Mouse (Mus musculus): ENCODE measurements around the gene Vsig2.

Vsig2 gene

DNA sequence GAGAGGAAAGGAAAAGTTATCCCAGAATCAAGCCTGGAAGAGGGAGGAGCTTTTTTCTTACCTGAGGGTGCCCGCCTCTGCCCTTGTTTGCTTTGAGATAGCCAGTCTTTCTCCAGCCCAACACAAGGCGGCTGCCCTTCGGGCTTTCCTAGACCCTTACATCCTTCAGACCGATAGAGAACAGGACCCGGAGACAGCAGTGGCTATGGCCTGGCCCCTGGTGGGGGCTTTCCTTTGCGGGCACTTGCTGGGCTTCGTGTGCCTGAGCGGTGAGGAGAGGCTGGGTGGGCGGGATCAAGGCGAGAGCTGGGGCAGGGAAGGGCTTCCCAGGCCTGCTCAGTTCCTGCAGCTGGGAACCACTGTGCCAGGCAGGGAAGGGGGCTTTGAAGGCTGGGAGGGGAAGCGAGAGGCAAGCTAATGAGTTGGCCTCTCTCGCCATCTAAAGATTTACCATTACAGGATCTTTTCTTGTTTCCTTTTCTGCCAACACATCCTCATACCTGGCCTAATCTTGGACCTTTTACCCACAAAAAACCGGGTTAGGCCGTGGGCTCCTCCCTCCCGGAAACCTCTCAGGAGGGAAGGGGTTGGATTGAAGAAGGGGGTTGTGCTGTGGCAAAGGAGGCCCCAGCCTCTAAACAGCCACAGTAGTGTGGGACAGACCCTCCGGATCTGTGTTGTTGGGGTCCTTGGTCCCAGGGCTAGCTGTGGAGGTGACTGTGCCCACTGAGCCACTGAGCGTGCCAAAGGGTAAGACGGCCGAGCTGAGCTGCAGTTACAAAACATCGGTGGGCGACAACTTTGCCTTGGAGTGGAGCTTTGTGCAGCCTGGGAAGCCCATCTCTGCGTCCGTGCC lies at the start of gene Vsig2:
Vsig2 (plus strand) TSS at position 86 of the 856 bp plus-strand sequence.
- DNase-seq: no peak

DNA sequence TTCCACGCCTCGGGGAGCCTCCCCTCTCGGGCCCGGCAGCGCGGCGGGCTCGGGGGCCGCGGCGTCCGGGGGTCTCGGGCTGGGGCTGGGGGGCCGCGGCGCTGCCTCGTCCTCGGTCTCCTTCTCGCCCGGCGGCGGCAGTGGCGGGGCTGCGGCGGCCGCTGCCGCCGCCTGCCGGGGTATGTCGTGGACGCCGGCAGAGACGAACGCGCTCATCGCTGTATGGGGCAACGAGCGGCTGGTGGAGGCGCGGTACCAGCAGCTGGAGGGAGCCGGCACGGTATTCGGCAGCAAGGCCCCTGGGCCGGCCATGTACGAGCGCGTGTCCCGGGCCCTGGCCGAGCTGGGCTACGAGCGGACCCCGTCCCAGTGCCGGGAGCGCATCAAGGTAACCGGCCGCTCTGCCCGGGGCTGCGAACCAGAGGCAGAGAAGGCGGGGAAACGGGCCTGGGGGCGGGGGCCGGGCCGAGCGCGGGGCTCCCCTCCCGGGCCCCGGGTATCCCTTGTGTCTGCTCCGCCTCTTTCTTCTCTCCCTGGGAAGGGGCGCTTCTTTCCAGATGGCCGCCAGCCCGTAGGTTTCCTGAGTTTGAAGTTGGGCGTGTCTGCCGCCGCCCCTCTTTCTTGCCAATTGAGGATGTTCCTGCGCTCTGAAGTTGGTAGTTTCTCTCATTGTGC lies 49.5 kb upstream of the Vsig2 start:
- DNase-seq: peak; percentile 46

DNA sequence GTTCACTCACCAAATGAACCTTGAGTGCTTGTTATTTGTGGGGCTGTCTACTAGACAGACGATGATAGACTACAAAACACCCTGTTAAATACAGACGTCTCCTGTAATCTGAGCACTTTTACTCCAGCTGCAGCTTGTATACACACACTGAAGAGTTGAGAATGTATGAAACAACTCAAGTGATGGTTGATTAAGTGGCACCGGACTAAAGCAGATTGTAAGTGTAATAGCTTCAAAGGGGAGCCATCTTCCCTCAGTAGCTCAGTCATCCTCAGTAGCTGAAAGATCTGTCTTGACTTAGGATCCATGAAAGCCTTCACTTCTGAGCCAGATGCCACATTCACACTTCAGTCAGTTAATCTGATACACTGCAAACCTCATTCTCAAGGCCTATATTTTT lies 43.3 kb upstream of the Vsig2 start:
- no peak for DNase-seq

DNA sequence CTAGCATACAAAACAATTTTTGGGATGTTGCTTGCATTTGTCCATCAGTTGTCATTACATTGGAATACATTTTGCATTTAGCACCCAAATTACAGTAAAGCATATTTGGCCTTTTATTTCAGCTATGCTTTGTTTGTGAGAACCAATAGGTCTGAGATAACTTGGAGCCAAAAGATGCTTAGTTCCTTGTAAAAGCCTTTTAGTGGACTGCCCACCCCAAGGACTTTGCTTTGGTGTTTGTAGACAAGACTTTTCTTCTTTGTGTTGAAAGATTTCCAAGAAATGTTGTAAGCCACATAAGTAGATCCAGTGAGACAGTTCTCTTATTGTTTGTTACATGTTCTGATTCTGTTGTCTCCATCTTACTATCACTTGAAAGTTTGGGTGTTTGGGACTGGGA lies 42.7 kb upstream of the Vsig2 start:
- DNase-seq: no peak

DNA sequence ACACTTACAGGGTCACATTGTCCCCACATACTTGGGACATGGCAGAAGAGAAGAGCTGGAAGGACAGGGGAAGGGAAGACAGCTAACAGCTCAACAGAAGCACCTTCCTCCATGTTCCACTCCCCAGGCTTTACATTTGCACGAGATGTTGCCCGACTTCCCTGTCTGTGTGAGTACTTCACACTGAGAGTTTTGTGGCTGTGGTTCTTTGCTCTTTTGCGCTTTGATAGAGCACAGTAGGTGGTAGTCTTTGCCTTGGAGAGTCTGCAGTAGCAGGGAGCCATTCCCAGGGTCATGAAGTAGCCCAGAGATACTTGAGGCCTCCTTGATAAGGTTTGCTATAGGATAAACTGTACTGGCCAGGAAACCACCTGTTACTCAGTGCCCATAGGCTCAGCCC lies 38.9 kb upstream of the Vsig2 start:
- no peak for DNase-seq

DNA sequence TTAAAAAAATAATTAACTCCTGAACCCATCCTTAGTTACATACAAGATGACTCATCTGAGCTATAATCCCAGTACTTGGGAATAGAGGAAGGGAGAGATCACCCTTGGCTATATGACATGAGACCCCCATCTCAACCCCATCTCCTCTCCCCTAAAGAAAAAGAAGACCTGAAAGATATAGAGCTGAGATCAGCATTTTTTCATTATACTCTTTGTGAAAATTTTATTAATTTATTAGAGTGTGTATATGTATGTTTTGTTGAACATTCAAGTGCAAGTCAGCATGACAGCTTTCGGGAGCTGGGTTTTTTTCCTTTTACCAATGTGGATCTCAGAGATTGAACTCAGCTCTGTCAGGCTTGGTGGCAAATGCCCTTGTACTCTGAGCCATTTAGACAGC lies 37.9 kb upstream of the Vsig2 start:
- DNase-seq: no peak

DNA sequence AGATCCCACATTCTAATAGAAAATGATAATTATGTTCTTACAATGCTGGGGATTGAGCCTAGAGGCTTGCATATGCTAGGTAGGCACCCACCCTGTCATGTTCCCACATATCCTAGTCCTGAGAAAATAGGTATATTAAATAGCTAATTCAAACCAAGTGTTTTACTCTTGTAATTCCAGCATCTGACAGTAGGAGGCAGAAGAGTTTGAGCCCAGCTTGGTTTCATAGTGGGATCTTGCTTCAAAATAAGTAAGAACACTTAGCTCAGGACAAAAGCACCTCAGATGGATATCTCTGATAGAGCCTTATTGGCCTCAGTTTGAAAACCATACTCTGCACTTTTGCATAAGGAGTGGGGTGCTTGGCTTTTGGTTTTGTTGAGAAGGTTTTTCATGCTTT lies 34.7 kb upstream of the Vsig2 start:
- no peak for DNase-seq

DNA sequence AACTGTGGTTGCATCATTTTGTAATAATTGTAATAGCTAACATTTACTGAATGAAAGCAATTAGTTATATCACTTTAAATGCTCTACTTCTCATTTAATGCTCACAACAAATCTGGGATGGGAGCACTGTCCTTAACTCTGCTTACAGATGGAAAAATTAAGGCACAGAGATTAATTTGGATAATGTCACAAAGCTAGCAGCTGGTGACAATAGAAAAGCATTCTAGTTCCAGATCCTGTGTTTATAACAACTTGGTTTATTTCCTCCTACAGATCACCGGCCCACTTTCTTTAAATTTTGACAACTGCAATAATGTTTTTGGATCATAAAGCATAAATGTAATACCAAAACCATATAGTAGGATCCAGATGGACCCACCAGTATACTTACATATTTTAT lies 33.0 kb upstream of the Vsig2 start:
- DNase-seq: no peak

DNA sequence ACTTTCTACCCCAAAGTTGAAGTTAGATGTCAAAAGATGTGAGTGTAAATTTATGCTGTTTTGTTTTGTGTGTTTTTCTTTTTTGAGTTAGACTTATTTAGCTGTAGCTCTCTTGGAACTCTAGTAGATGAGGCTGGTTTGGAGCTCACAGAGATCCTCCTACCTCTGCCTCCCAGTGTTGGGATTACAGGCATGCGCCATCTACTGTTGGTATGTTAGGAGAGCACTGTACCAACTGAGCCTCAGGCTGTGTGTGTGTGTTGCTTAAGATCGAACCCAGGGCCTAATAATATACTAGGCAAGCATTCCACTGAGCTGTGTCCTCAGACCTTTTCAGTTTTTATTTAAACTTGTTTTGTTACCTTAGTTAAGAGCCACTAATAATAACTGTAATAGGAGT lies 27.0 kb upstream of the Vsig2 start:
- DNase-seq: no peak

DNA sequence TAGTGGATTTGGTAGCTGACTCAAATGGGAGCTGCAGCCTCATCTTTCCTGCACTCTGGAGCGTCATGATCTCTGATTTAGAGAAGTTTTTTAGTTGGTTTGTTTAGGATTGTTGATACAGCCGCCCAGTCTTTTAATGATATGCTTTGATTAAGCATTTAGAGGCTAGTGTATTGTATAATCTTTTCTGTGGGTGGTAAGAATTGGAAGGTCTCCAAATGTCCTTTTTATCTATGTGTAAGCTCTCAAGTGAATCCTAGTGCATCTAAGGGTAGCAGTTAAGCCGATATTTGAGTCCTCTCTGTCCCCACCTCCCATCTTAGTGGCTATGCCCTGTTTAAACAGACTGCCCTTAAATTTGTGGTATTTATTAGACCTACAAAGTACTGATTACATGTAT lies 24.6 kb upstream of the Vsig2 start:
- DNase-seq: no peak

DNA sequence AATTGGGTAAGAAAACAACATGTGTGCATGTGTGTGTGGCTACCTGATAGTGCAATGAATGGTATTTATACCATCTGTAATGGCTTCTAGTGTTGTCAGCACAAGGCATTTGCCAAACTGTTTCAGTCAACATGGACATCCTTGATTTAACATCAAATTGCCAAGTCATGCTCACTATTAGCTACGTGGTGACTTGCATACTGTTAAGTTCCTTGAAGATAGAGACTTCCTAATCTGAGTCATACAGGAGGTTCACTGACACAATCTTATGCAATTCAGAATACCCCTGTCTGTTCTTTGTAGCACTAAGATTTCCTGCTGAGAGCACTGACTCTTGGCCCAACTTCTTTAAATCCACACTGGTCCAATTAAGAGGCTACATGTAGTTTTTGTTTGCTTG lies 21.6 kb upstream of the Vsig2 start:
- DNase-seq: no peak

DNA sequence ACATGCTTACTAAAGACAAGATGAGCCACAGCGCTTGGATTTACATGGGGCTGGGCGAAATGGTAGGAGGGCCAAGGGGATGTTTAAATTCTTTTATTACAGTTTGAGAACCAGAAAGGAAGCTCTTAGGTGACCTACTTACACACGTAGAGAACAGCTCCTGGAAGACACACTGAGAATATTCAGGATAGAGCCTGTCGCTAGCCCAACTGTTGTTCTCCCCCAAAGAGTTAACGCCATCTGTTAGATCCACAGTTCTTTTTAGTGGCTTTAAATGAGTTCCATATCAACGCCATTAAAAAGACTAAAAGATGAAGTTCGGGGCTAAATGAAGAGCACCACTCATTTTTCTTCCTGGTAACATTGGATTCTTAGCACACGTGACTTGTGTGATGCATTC lies 20.1 kb upstream of the Vsig2 start:
- DNase-seq: no peak

DNA sequence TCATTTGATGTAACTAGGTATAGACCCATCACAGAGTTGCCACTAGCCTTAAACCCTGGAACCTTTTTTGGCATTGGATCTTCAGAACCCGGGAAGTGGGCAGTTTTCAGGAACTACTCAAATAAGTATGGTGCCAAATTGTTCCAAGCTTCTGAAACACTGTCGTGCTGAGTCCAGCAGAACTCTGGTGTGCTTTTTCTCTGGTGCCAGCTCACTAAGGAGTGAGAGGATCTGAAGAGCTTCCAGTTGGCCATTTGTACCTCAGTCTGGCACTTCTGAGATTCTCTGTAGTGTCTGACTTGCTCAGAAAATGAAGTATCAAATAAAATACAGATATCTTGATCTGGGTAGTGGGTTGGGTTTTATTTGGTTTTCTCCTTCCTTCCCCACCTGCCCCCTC lies 19.1 kb upstream of the Vsig2 start:
- no peak for DNase-seq

DNA sequence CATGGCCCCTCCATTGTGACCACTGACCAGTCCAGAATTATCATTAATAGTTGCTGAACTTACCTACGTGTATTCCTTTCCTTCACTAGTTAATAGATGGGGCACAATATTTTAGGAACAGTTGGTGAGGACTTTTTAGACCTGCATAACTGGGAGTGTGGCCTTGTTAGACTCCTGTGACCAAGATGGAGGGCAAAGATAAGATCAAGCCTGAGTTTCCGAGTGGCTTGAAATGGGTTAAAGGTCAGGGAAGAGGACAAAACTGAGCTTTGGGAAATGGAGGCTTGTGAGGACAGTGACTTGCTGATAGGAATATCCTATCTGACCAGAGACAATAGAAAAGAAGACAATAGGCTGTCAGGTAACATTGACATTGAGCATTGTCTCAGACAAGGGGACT lies 13.6 kb upstream of the Vsig2 start:
- no peak for DNase-seq

DNA sequence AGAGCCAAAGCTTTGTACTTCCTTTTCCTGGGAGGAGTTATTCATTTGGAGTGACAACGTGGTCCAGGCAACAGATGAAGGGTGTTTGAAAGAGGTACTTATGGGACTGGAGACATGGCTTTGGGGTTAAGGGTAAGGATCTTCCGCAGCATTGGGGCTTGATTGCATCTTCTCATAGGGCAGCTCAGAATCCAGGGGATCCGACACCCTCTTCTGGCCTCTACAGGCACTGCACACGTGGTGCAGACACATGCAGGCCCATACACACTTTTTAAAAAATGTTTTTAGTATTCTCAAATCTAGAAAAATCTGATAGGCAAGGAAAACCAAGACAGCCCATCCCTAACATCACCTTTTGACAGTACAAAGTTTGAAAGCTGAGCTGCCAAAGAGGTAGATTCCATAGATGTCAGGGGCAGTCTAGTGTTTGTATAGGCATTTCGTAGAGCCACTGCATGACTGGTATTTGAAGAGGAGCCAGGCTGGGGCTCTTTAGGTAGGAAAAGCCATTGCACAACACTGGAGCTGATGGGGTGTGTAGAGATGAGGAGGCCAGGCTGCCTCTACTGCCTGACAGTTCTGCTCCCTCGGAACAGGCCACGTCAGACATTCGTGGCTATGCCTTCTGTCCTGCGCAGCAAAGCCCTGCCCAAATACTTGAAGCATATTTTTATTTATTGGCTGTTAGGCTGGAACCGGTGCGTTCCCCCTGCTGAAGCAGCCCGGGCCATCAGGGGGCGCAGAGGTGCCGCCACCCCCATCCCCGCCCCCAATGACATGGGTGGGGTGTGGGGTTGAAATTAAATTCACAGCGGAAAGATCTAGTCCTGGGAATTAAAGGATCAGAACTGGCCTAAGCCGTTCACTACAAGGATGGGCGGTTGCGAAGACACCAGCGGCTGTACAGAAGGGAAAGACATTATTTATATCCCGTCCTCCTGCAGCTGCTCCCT lies 12.3 kb upstream of the Vsig2 start:
- DNase-seq: no peak

DNA sequence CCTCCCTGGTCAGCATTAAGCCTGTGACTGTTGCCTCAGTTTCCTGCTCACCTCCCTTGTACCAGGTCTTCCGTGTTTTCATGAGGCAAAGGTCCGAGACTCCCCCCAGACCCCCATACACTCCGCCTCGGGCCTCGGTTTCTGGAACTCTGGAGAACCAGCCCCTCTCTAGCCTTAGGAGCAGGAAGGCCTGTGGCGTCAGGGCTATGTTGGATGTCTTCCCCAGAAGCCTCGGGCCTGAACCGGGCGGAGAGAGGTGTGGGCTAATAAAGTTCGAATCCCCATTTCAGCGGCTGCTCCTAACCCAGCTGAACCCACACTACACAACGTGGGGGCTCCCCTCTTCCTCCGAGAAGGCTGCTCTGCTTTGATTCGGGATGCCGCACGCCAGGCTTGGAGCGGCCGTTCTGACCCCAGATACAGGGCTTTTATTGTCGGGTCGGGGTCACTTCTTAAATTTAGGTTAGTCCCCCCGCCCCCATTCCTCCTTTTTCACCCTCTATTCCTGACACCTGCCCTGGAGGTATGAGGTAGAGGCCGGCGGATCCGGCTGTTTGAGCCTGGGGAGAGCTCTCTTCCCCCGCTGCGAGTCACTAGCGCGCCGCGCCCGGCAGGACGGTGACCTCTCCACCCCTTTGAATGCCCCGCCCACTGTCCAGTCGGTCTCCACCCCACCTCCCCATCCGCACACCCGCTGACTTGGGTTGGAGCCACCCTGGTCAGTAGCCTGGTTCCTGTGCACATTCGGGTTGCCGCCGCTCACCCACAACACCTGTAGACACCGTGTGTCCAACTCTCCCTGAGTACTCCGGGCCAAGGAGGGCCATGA lies 11.4 kb upstream of the Vsig2 start, which contains the start of gene Esam:
Esam (plus strand) TSS at position 683 of the 829 bp plus-strand sequence.
- DNase-seq: no peak

DNA sequence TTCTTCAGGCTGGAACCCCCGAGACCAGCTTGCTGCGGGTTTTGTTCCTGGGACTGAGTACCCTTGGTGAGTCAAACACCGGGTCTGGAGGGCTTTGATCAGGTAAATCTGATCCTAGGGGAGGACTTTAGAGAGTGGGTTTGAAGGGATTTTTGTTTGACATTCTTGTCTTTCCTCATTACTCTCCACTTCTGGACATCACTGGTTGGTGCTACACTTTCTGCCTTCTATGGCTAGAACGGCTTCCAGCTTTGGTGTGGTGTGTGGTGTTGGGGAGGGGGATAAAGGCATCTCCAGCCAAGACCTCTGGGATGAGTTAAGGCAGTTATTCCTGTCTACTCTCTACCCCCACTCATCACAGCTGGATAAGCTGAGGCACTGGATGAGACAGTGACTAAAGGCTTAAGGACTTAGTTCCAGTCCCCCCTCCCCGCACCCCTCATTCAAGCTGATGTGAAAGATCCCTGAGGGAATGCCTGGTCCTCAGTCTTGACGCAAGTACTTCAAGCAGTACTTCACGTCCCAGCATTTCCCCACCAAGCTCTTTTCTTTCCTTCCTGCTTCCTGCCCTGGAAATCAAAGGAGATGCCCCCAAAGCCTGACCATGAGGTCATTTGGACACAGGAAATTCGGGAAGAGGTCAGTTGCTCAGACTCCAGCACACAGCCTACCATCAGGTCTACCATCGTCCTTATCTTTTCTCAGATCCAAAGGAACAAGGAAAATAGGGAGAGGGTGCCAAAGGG lies 10.7 kb upstream of the Vsig2 start:
- DNase-seq: no peak

DNA sequence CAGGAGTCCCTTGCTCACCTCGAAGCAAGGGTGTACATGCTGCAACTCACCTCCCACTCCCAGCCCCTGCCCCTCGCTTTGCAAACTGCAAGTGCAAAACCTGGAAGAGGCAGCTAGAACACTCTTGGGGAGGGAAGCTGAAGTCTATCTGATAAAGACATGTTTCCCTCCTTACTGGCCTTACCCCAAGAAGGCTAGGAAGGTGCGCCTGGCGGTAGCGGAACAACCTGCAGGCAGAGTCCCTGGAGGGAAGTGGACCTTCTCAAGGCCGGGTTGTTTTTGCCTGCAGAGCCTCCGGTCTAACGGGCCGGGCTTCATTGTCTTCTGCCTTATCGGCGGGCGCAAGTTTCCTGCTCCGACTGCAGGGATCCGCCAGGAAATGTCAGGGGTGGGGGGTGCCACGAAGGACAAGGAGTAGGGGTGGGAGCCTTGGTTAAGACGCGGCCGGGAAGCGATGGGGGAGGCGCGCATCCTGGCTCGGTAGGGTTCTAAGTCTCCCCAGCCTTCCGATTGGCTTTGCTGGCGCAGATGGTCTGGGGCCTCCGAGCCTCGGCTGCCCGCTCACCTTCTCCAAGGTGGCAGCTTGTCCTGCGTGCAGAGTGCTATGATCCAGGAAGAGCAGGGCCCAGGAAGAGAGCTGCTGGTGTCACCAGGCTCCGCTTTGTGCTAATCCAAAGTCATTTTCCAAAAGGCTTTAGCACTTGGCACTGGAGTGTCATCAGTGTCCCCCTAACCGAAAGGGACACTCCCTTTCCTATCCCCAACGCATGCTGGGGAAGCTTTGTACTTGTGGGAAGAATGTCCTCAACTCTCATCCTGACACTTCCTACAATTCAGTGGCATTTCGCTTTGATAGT lies 8.8 kb upstream of the Vsig2 start:
- no peak for DNase-seq

DNA sequence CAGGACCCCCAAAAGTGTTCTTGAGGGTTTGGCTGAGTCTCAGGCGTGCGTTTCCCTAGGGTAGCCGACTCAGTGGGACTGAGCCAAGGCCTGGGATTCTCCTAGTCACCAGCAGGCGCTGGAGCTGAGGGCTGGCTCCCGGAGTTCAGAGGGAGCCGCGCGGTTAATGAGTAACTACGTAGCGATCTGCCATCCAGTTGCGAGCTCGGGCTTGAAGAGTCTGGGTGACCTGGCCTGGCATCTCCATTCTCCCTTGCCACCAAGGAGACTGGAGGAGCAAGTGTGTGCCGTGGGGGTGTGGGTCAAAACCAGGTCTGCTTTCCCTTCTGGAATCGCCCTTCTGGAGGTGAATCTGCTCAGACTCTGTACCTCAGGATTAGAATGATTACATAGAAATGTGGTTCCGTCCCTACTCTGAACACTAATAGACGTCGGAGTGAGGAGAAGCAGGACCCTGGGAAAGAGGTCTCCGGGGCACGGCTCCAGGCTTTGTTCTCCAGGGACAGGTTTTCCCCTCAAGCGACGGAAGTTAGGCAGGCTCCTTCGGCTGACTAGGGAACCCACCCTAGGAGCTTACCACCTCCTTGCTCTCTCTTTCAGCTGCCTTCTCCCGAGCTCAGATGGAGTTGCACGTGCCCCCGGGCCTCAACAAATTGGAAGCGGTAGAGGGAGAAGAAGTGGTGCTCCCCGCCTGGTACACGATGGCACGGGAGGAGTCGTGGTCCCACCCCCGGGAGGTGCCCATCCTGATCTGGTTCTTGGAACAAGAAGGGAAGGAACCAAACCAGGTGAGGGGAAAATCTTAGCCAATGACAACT lies 8.0 kb upstream of the Vsig2 start:
- DNase-seq: no peak

DNA sequence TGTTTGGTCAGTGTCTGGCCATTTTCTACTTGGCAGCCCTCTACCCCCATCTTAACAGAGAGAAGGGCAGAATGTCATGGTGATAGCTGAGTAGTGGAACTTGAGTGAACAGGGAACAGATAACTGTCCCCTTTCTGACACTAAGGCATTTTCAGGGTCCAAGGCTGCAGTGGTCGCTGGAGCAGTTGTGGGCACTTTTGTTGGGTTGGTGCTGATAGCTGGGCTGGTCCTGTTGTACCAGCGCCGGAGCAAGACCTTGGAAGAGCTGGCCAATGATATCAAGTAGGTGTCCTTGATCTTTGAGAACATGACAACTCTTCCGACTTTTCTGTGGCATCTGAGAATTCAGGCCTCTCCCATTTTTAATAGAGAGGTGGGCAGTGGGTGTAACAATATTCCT lies 2.2 kb upstream of the Vsig2 start:
- DNase-seq: no peak

Measured in thymus, postnatal 25 days (tissue).